Mouse (Mus musculus) G1E (cell line): Measurements from ENCODE around the gene Rassf8.

Experiments used
- CTCF ChIP-seq: IDR thresholded peaks from 2 replicates; pipeline ENCODE4 v1.5.1; 2012; ENCODE audit warnings: low read depth, low read length, inconsistent platforms, mixed read lengths
- GATA1 ChIP-seq: IDR thresholded peaks from 2 replicates; pipeline ENCODE4 v1.6.1; 2012; ENCODE audit warnings: borderline replicate concordance, low read length, inconsistent platforms, mixed read lengths

DNA sequence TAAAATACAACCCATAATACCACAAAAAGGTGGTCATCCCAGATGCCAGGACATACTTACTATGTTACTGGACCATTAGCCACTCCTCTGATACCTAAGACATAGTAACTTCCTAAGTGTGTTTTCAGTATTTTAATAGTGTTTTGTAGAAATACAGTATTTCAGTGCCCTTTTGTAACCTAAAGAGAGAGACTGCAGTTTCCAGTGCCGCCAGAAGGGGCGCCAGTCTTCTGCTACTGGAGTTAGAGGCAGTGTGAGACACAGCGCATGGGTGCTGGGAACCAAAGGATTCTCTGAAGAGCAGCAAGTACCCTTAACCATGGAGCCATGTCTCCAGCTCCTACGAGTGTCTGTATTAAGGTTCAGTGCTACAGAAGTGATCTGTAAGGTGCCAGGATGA lies 48.1 kb downstream of the Rassf8 start:
- TF ChIP-seq CTCF: no peak
- TF ChIP-seq GATA1: no peak
